Mouse (Mus musculus): Measurements from ENCODE around the gene Nsun7.

Gene Nsun7

DNA sequence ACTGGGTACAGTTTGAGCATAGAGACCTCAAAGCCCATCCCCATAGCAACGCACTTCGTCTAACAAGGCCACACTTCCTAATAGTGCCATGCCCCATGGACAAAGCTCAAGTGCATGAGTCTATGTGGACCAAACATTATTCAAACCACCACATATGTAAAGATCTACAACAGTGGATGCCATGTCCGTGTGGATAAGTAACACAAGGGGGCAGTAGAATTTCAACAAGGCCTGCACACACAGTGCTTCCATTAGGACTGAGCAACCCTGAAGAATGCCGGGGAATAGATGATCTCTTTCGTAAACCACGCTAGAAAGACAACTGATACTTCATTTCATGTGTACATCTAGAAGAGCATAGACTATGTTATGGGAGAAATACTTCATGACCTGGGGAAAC, 21.0 kb downstream of the Nsun7 start:
- no peak for DNase-seq

DNA sequence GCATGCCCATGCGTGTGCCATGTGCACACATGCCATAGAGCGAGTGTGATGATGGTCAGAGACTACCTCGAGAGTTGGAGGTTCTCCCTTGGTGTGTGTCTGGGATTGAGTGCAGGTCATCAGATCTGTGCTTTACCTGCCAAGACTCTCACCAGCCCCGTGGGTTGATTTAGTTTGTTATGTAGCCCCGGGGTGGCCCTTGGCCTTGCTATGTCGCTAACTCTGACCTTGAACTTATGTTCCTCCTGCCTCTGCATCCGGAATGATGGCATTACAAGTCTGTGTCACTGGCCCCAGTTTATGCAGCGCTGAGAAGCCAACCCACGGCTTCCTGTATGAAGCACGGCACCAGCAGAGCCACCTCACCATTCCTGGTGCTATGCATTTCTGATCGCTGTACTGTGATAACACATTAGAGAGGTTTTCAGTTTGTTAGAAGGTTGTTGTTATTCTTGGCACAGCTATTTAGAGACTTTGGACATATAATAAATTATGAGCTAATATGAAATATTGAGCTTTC, 34.5 kb downstream of the Nsun7 start:
- DNase-seq, result no peak

DNA sequence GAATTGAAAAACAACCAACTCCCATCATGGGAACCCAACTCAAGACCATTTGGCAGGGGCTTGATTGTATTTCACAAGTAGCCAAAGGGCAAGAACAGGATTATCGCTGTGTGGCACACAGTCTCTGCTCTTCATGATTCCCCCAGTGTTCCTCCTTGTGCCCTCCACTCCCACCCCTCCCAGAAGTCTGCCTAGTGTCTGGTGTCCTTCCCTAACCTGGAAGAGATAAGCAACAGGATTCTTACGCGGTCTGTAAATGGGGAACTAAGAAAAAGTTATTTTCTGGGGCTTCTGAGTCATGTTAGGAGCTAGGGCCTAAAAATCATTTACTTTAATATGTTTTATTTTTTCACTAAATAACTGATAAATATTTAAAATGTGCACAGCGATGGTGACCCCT, 35.3 kb downstream of the Nsun7 start:
- no peak for DNase-seq

DNA sequence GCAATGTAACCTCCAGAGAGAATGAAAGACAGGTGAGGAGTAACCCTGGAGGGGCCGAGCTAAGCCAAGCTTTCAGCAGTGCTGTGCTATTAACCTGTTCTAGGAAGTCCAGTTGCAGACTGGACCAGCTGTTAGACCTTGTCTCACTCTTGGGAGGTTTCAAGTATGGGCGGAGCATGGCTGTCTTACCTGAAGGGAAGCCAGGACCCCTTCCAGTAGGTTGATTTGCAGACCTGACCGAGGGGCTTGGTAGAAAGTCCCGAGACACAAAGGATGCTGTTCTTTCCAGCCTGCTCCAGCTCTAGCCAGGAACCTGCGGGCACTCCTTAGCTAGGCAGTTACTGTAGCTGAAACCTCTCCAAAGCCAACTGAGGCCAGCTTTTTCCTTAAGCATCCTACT, 36.4 kb downstream of the Nsun7 start:
- DNase-seq, result no peak

GRCm38 (mm10) chr5:66298856-66299255, 39.2 kb downstream of the Nsun7 start:
- no peak for DNase-seq

DNA sequence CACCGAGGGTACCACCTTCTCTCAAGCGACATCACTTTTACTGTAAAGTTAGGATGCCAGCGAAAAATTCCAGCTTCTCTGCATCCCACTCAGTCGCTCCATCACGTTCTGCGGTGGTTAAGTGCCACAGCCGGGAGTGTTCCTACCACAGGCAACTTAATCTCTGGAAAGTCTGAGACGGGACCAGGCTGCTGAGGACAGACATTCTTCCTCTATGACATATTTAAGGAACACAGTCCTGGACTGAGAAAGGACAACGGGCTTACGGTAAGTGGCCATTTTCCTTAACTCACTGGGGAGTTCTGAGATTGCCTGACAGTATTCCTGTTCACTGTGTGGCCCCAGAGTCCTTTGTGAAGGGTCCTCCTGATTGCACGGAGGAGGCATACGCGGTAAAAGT, 40.9 kb downstream of the Nsun7 start:
- DNase-seq, result no peak

DNA sequence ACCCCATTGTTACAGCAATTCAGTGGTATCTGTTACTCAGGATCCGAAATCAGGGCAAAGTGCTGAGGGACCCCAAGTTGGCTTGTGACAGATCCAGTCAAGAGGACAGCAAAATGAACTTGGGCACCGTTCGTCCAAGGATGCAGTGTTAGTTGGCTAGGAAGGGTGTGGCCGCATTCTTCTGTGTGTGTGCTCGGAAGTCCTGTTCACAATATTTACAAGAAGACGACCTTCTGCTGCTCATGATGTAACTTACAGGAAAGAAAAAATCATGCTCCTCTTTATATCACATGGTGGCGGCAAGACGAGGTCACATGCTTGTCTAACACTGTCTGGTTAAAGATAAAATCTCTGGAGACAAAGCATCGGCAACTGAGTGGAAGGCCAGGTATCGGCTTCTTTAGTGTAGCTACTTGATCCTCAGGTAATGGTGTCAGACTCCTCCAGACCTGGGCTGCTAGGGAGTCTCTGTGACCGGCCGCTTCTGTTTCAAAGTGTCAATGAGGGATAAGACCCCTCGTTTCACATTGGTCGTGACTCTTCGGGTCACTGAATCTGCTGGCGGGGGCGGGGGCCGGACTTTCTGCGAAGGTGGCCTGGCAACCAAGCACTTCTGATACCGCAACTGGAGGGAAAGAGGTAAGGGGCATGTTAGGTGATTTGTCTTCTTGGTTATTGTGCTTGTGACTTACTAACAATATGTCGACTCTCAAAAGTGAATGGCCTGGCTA, 42.6 kb downstream of the Nsun7 start:
- DNase-seq, result no peak

- DNase-seq, result no peak
These were observed 43.2 kb downstream of the Nsun7 start for GRCm38 (mm10) chr5:66302873-66303272.

DNA sequence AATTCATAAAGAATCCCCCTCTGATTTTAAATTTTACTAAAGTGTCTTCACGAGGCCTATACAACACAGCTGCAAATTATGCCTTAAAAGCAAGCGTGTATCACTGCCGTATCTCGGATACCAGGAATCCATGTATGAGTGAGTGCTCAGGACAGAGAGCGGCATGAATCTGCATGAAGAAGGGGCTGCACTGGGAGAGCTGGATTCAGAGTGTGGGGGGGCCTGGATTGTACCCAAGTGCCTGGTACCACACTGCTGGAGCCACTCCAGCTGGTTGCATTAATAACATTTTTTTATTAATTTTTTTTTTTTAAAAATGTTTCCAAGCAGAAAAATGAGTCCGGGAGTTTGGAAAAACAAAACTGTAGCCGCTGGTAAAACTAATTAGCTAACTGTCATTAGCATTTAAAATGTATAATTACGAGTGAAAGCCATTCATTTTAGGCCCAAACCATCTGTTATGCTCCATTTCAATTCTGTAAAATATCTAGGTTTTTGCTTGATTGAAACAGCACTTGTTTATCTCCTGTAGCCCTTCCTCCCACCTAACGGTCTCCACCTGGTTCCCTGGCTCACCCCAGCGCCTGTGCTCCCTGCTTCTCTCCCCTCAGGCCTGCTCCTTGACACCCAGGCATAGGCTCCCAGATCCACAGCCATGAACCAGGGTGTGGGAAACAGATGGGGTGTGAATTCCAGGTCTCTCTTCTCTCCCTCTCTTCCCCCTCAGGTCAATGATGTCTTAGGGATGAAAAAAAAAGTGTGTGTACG, 44.8 kb downstream of the Nsun7 start:
- no peak for DNase-seq

DNA sequence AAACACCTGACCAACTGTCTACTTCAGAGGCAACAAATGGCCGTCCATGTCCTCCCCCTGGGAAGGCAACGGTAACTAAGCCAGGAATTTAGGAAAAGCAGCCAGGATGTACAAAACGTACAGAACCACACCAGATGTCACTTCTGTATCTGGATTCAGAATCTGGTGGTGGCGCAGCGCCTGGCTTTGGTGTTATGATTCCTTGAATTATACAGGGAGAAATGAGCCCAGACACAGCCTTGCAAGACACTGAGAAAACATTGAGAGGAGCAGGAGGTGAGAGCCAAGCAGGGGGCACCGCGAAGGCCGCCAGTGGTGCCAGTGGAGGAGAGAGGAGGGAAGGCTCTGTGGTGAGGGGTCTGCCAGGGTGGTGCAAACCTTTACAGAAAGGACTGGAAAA, 45.8 kb downstream of the Nsun7 start:
- DNase-seq, result no peak

GRCm38 (mm10) chr5:66310328-66310727, 50.6 kb downstream of the Nsun7 start:
- no peak for DNase-seq

GRCm38 (mm10) chr5:66310806-66311205, 51.1 kb downstream of the Nsun7 start:
- DNase-seq, result no peak

GRCm38 (mm10) chr5:66315791-66316190, 56.1 kb downstream of the Nsun7 start:
- DNase-seq, result no peak

DNA sequence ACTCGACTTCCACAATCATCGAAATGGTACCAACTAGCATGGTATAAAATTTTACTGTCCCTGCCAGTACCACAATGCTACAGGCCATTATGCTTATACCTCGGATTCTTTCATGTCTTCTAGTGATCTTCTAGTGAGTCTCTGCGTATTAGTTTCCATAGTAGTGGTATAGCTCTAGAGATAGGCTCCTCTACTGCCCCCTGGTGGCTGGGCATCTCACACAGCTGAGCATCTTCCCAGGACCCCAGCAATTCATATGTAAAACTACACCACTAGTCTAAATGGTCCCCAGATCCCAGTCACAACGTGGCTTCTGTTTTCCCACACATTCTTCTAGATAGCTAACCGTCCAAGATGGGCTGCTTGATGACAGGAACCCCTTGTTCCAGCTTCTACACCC, 59.6 kb downstream of the Nsun7 start:
- no peak for DNase-seq

DNA sequence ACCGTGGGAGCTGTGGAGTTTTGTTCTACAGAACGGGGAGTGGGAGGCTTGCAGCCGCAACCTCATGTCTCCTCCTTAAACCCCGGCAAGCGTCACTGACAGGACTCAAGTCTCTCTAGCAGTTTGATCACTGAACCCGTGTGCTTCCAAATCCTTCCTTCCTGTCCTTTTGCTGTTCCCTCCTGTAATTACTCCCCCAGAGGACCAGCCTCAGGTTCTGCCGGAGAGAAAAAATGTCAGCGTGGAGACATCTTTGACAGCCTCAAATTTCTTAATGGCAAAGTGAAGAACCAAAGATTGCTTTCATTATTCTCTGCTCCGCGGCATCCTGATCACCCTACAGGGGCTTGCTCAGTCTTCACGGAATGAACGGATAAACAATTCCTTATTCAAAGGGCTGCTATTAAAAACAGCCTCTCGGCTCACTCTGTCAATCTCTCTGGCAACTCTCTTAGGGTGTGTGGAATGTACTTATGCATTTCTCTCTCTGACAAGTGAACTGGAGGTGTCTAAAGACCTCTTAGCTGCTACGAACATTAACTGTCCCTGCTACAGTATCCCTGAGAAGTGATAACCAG, 60.2 kb downstream of the Nsun7 start:
- DNase-seq, result no peak

DNA sequence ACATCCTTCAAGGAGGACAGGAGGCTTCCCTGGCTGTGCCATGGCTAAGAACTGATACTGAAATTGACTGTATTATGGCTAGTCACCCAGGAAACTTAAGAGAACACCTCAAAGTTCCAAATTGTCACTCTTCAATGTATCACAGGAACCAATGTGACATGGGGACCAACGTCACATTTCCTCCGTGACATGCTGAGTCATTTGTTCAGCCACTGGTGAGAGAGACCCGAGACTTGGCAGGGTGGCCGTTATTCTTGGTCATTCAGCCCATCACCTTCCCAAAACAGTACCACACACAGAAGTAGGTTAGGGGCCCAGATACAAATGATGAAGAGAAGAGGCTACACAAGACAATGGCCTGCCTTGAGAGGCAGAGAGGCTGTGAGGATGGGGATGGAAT, 63.4 kb downstream of the Nsun7 start:
- no peak for DNase-seq

DNA sequence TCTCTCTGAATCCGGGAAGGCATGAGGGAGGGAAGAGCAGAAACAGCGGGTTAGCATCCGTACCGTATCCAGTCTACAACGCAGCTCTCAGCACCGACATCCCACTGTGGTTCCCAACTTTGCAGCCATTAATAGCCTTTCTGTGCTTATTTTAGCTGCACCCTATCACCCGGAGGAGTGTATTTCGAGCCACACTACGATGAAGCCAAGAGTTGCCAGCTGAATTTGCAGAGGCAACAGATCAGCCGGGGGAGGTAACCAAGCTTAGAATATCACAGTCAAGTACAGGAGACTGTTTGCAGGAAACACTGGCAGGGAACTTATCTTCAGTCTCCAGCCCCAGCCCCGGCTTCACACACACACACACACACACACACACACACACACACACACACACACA, 63.9 kb downstream of the Nsun7 start:
- no peak for DNase-seq

DNA sequence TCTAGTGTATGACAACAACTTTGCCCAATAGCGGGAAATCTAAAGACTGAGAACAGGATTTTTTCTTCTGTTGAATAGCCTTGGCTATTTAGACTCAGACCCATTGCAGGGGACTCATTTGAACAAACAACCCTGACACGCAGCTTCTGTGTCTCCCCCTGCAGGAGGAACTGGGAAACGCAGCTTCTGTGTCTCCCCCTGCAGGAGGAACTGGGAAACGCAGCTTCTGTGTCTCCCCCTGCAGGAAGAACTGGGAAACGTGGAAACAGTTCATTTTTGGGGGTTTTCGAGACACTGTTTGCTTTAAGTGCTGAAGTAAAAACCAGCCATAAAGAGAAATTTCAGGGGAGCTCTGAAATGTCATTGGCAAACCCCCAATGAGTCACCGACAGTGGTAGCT, 66.7 kb downstream of the Nsun7 start:
- no peak for DNase-seq

GRCm38 (mm10) chr5:66327949-66328726, 68.4 kb downstream of the Nsun7 start:
- no peak for DNase-seq

DNA sequence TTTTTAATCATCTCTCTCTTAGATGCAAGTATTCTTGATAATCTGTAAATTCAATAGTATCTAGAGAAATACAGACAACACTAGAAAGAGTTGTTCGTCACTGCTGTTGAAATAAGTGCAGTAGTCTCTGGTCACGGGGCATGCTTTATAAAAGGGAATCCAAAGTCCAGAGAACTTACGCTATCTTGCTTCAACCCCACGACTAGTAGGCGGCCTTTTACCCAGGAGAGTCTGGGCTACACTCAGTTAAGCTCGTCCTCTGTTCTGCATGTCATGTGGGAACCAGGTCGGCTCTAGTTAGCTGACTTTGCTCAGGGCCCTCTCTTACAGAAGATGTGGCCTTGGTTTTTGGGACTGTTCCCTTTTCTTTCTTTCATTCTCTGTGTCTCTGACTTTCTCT, 69.1 kb downstream of the Nsun7 start:
- DNase-seq, result no peak

DNA sequence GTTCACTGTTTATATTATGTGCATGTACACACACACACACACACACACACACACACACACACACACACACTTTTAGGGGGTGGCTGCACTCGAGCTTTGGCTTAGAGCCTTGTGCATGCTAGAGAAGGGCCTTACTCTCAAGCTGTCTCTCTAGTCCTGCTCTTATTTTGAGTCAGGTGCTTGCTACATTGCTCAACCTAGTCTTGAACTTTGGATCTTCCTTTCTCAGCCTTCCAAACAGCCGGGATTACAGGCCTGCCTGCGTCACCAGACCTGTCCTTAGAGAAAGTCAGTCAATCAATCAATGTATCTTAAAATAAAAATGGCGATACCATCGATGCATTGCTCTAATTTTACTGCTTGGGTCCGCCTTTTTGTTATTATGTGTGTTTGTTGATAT, 71.1 kb downstream of the Nsun7 start:
- DNase-seq, result no peak

DNA sequence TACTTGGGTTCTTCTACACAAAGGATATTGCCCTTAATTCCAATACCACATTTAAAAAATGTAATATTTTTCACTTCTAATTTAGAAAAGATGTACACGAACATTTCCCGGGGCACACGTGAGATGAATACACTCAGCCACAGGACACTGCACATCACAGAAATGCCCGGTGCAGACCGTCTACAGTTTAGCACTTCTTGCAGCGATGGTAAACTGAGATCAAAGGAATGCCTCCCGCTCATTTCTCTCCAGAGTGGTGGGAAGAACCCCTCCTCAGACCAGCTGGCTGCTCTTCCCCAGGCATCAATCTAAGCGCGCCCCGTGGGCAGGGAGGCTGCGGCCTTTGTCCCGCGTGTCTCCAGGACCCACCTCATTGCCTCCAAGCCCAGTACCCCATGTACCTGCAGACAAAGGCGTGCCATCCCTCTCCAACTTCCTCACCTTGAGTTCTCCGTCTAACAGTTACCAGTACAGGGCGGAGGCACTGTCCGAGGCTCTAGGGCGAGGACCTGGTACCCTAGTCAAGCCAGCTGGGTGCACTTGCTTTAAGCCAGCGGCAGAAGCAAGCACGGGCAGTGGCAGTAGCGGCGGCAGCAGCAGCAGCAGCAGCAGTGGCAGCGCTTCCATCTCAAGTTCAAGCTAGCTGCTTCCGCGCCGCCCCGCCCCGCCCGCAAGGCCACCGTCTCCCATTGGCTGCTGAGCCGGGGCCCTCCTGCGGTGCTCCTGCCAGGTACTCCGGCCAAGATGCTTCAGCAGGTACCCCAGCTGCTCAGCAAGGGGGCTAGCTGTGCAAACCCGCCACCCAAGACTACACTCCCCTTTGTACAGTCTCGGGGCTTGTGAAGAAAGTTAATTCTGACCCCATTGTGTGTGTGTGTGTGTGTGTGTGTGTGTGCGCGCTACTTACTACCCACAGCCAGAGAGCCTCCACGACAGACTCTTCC, 77.6 kb downstream of the Nsun7 start:
- peak; percentile 38 for DNase-seq

All from cerebellum, adult 8-10 months (tissue).